In genomic region chr14:18167041-18167440, GRCm38 (mm10) we compare ENCODE assay signal across 9 mouse cellular contexts.
A peak's percentile ranks its signal among the peaks of the same experiment; 100 is the strongest.
DNase-seq lines count a peak whose midpoint lies in the region; ATAC-seq and TF ChIP-seq lines count a peak whose summit lies in the region.
"Had no signal": no experiment of that assay in that cellular context is flagged by ENCODE, and none has a peak within 500 bp of the region (broad histone marks: within the 10 kb centered on the region; RNA-seq: fewer than 3 reads in every experiment).

No protein-coding gene starts in this region.

- no peaks in the 10 kb centered on the region for H3K36me3 ChIP-seq in forebrain, postnatal 0 days (ENCODE audit: insufficient read depth)
- no peaks in the 10 kb centered on the region for H3K36me3 ChIP-seq in forebrain, embryonic 13.5 days (ENCODE audit: poor library complexity, severe bottlenecking)
- H3K36me3 ChIP-seq in neural tube, embryonic 15.5 days: no peaks in the 10 kb centered on the region
- H3K36me3 ChIP-seq: hindbrain, embryonic 15.5 days had no signal

- no peak overlapping the region for H3K27ac ChIP-seq in forebrain, postnatal 0 days (ENCODE audit: low read depth, low read length)
- no peak overlapping the region for H3K27ac ChIP-seq in forebrain, embryonic 13.5 days
- H3K27ac ChIP-seq in neural tube, embryonic 15.5 days (replicated peaks): no peak overlapping the region
- H3K27ac ChIP-seq: hindbrain, embryonic 15.5 days had no signal

- ATAC-seq in forebrain, postnatal 0 days: no peak
- no peak for ATAC-seq in forebrain, embryonic 13.5 days
- no peak for ATAC-seq in neural tube, embryonic 15.5 days (ENCODE audit: low FRiP score)
- ATAC-seq in megakaryocyte progenitor cell, adult 5-6 weeks (replicated peaks; ENCODE audit: poor library complexity): peak; percentile 81

- no peaks in the 10 kb centered on the region for H3K9me3 ChIP-seq in forebrain, postnatal 0 days (ENCODE audit: low read length)
- H3K9me3 ChIP-seq in forebrain, embryonic 13.5 days (replicated peaks): no peaks in the 10 kb centered on the region
- H3K9me3 ChIP-seq in neural tube, embryonic 15.5 days (replicated peaks): no peaks in the 10 kb centered on the region
- H3K9me3 ChIP-seq: hindbrain, embryonic 15.5 days had no signal

- no peaks in the 10 kb centered on the region for H3K4me1 ChIP-seq in forebrain, postnatal 0 days (ENCODE audit: insufficient read depth)
- no peaks in the 10 kb centered on the region for H3K4me1 ChIP-seq in forebrain, embryonic 13.5 days
- H3K4me1 ChIP-seq in neural tube, embryonic 15.5 days: no peaks in the 10 kb centered on the region
- H3K4me1 ChIP-seq: hindbrain, embryonic 15.5 days had no signal

- peak; percentile 49 for TF ChIP-seq CTCF in forebrain, postnatal 0 days (IDR thresholded peaks at IDR 0.05; ENCODE audit: low read depth)
- peak; percentile 48; the same call in 1 of the 2 replicates for TF ChIP-seq CTCF in brain, embryonic 14.5 days (IDR thresholded peaks at IDR 0.05; ENCODE audit: borderline replicate concordance, extremely low read depth, insufficient read depth, insufficient read length)

- TF ChIP-seq POLR2A in brain, embryonic 14.5 days (IDR thresholded peaks at IDR 0.05; ENCODE audit: borderline replicate concordance, extremely low read depth, insufficient read depth, insufficient read length, poor library complexity, severe bottlenecking): no peak

- no peaks in the 10 kb centered on the region for H3K27me3 ChIP-seq in forebrain, postnatal 0 days (ENCODE audit: insufficient read depth, low read length)
- H3K27me3 ChIP-seq in forebrain, embryonic 13.5 days: no peaks in the 10 kb centered on the region
- H3K27me3 ChIP-seq in neural tube, embryonic 15.5 days (replicated peaks): no peaks in the 10 kb centered on the region
- H3K27me3 ChIP-seq: hindbrain, embryonic 15.5 days had no signal

- H3K9ac ChIP-seq in forebrain, postnatal 0 days: no peak overlapping the region
- no peak overlapping the region for H3K9ac ChIP-seq in forebrain, embryonic 13.5 days
- no peak overlapping the region for H3K9ac ChIP-seq in neural tube, embryonic 15.5 days (replicated peaks)
- H3K9ac ChIP-seq: hindbrain, embryonic 15.5 days had no signal

- no peak overlapping the region for H3K4me2 ChIP-seq in forebrain, postnatal 0 days (ENCODE audit: low read depth)
- no peak overlapping the region for H3K4me2 ChIP-seq in forebrain, embryonic 13.5 days
- H3K4me2 ChIP-seq in neural tube, embryonic 15.5 days: no peak overlapping the region
- H3K4me2 ChIP-seq: hindbrain, embryonic 15.5 days had no signal

- DNase-seq in forebrain, postnatal 0 days: peak; percentile 23
- peak; percentile 19 for DNase-seq in neural tube, embryonic 10.5 days (ENCODE audit: extremely low spot score, low spot score)
- peak; percentile 24 for DNase-seq in brain, embryonic 14.5 days (ENCODE audit: low read depth)
- DNase-seq in induced T-regulatory cell, adult 2 months (ENCODE audit: low read depth): peak; percentile 74
- DNase-seq in Muller cell, postnatal 12 days (ENCODE audit: inconsistent ontology term): no peak

- no peak overlapping the region for H3K4me3 ChIP-seq in forebrain, postnatal 0 days (ENCODE audit: low read depth, low read length)
- H3K4me3 ChIP-seq in forebrain, embryonic 13.5 days: no peak overlapping the region
- H3K4me3 ChIP-seq in neural tube, embryonic 15.5 days (replicated peaks): no peak overlapping the region
- H3K4me3 ChIP-seq: hindbrain, embryonic 15.5 days had no signal
